Mouse (Mus musculus): ENCODE measurements around the gene Ttc22. TPM values are rescaled to one million over a fixed set of nuclear protein-coding genes. Genes with fewer than 3 reads are reported as not detected.

Gene Ttc22
- total RNA-seq, 1 experiment from 2014 or later = not detected

- ATAC-seq (replicated peaks; ENCODE audit: low read depth, poor library complexity, severe bottlenecking) = peak; percentile 80
These were observed 7.9 kb upstream of the Ttc22 start for GRCm38 (mm10) chr4:106614180-106614797.

- no peak for ATAC-seq (replicated peaks; ENCODE audit: low read depth, poor library complexity, severe bottlenecking)
These were observed 7.4 kb upstream of the Ttc22 start for GRCm38 (mm10) chr4:106614881-106615280.

- ATAC-seq (replicated peaks; ENCODE audit: low read depth, poor library complexity, severe bottlenecking) = no peak
These were observed 6.6 kb upstream of the Ttc22 start for GRCm38 (mm10) chr4:106615637-106616036.

GRCm38 (mm10) chr4:106617056-106617455, 5.2 kb upstream of the Ttc22 start, which contains the start of gene Lexm:
Gene Lexm, minus strand, starts transcription at chr4:106617241.
- ATAC-seq (replicated peaks; ENCODE audit: low read depth, poor library complexity, severe bottlenecking) = peak; percentile 38; the same call in 1 of the 2 replicates

- ATAC-seq (replicated peaks; ENCODE audit: low read depth, poor library complexity, severe bottlenecking) = no peak
These were observed 3.3 kb upstream of the Ttc22 start for GRCm38 (mm10) chr4:106618898-106619297.

GRCm38 (mm10) chr4:106621428-106621827, 804 bp upstream of the Ttc22 start:
- ATAC-seq (replicated peaks; ENCODE audit: low read depth, poor library complexity, severe bottlenecking) = no peak

- ATAC-seq (replicated peaks; ENCODE audit: low read depth, poor library complexity, severe bottlenecking) = no peak
These were observed 480 bp downstream of the Ttc22 start for GRCm38 (mm10) chr4:106622712-106623111.

GRCm38 (mm10) chr4:106624271-106624670, 2.0 kb downstream of the Ttc22 start:
- no peak for ATAC-seq (replicated peaks; ENCODE audit: low read depth, poor library complexity, severe bottlenecking)

GRCm38 (mm10) chr4:106627809-106628208, 5.6 kb downstream of the Ttc22 start:
- ATAC-seq (replicated peaks; ENCODE audit: low read depth, poor library complexity, severe bottlenecking) = no peak

- no peak for ATAC-seq (replicated peaks; ENCODE audit: low read depth, poor library complexity, severe bottlenecking)
These were observed 6.6 kb downstream of the Ttc22 start for GRCm38 (mm10) chr4:106628650-106629360.

GRCm38 (mm10) chr4:106629374-106629773, 7.1 kb downstream of the Ttc22 start:
- no peak for ATAC-seq (replicated peaks; ENCODE audit: low read depth, poor library complexity, severe bottlenecking)

GRCm38 (mm10) chr4:106630333-106631220, 8.3 kb downstream of the Ttc22 start:
- peak; percentile 56; the same call in 1 of the 2 replicates for ATAC-seq (replicated peaks; ENCODE audit: low read depth, poor library complexity, severe bottlenecking)

- ATAC-seq (replicated peaks; ENCODE audit: low read depth, poor library complexity, severe bottlenecking) = no peak
These were observed 10.1 kb downstream of the Ttc22 start for GRCm38 (mm10) chr4:106632313-106632712.

- ATAC-seq (replicated peaks; ENCODE audit: low read depth, poor library complexity, severe bottlenecking) = no peak
These were observed 11.3 kb downstream of the Ttc22 start for GRCm38 (mm10) chr4:106633281-106634085.

- ATAC-seq (replicated peaks; ENCODE audit: low read depth, poor library complexity, severe bottlenecking) = no peak
These were observed 11.9 kb downstream of the Ttc22 start for GRCm38 (mm10) chr4:106634086-106634479.

GRCm38 (mm10) chr4:106643483-106644217, 21.4 kb downstream of the Ttc22 start:
- ATAC-seq (replicated peaks; ENCODE audit: low read depth, poor library complexity, severe bottlenecking) = no peak

GRCm38 (mm10) chr4:106644218-106644610, 22.0 kb downstream of the Ttc22 start:
- no peak for ATAC-seq (replicated peaks; ENCODE audit: low read depth, poor library complexity, severe bottlenecking)

GRCm38 (mm10) chr4:106645797-106646196, 23.6 kb downstream of the Ttc22 start:
- ATAC-seq (replicated peaks; ENCODE audit: low read depth, poor library complexity, severe bottlenecking) = no peak

- ATAC-seq (replicated peaks; ENCODE audit: low read depth, poor library complexity, severe bottlenecking) = no peak
These were observed 24.9 kb downstream of the Ttc22 start for GRCm38 (mm10) chr4:106647137-106647536.

All from common myeloid progenitor, adult 5-6 weeks (primary cell).